Mouse (Mus musculus) ES-Bruce4 (cell line): Measurements from ENCODE around the gene Agpat3.

ENCODE experiments used
- CTCF ChIP-seq: IDR thresholded peaks from one replicate; pipeline ENCODE4 v1.8.1; 2011; ENCODE audit warnings: low read depth, low read length
- EP300 ChIP-seq: IDR thresholded peaks from 2 replicates; pipeline ENCODE4 v1.6.1; 2011; ENCODE audit warnings: low read depth, low read length; ENCODE audit not compliant: insufficient read depth

- TF ChIP-seq CTCF = no peak
- no peak for TF ChIP-seq EP300
Observed at GRCm38 (mm10) chr10:78265881-78266280, 86.4 kb downstream of the Agpat3 start.
